Mouse (Mus musculus): Measurements from ENCODE around the gene Cubn. TPM values are rescaled to one million over a fixed set of nuclear protein-coding genes. Genes with fewer than 3 reads are reported as not detected.

Cubn gene
- total and polyA plus RNA-seq, 3 experiments, result 0.03 TPM; not detected in 2

DNA sequence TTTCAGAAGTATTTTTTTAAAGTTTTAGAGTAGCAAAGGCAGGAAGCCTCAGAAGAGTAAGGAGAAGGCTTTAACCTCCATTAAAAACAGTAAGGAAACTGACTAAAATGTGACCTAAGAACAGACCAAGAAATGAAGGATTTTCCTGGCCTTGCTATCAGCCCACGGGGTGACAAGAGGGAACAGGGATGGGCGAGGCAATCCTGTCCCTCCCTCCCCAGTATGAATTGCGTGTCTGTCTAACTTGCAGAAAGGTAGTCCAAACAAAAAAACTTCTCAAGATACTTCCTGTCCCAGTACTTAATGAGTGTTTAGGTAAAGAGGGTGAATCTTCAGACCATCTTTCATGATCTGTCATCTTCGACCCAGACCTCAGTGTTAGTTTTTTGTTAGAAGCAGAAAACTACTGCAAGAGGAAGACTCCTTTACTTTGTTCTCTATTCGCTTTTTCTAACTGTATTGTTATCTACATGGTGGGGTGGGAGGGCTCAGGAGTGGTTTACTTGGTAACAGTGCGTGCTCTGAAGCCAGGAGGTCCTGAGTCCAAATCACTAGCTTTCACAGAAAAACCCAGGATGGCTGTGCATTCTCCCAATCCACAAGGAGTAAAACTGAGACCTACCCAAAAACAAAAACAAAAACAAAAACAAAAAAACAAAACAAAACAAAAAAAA lies 47.2 kb upstream of the Cubn start (continued):
- no peak for TF ChIP-seq JUND (IDR thresholded peaks at IDR 0.05; ENCODE audit: low read depth, low read length)
- TF ChIP-seq CTCF (IDR thresholded peaks at IDR 0.05 in 2 of 3, conservative IDR thresholded peaks at IDR 0.05 in 1 of 3; ENCODE audit: control insufficient read depth in 1 of 3, insufficient read depth in 1 of 3, low read depth in 2 of 3, low read length in 3 of 3, poor library complexity in 1 of 3, severe bottlenecking in 1 of 3), result no peak
- TF ChIP-seq CHD2 (IDR thresholded peaks at IDR 0.05; ENCODE audit: low read length), result no peak
- TF ChIP-seq MYB (IDR thresholded peaks at IDR 0.05; ENCODE audit: low read depth, low read length), result no peak
- peak; percentile 36; the same call in 1 of the 2 replicates for TF ChIP-seq KAT2A (conservative IDR thresholded peaks at IDR 0.05; ENCODE audit: low read depth, low read length)
- no peak for TF ChIP-seq SMC3 (IDR thresholded peaks at IDR 0.05; ENCODE audit: low read depth, low read length)
- 0 out of 2 replicates have a peak, but pooled peaks have one; percentile 38 for TF ChIP-seq POLR2AphosphoS2 (IDR thresholded peaks at IDR 0.05; ENCODE audit: low read length)
- no peak for TF ChIP-seq CHD1 (IDR thresholded peaks at IDR 0.05; ENCODE audit: low read depth, low read length)
- TF ChIP-seq RCOR1 (IDR thresholded peaks at IDR 0.05; ENCODE audit: low read depth, low read length), result 0 out of 2 replicates have a peak, but pooled peaks have one; percentile 38
- TF ChIP-seq E2F4 (IDR thresholded peaks at IDR 0.05; ENCODE audit: borderline replicate concordance, low read depth, low read length), result no peak
- peak in 1 of 2 experiments; percentile 15; a peak in 1 of 4 replicates for TF ChIP-seq EP300 (IDR thresholded peaks at IDR 0.05; ENCODE audit: low read depth in 1 of 2, low read length in 2 of 2)
- 0 out of 2 replicates have a peak, but pooled peaks have one; percentile 24 for TF ChIP-seq ZNF384 (IDR thresholded peaks at IDR 0.05; ENCODE audit: low read depth, low read length)
- 0 out of 2 replicates have a peak, but pooled peaks have one; percentile 31 for TF ChIP-seq ZMIZ1 (IDR thresholded peaks at IDR 0.05; ENCODE audit: low read depth, low read length)
- TF ChIP-seq USF2 (IDR thresholded peaks at IDR 0.05; ENCODE audit: borderline replicate concordance in 1 of 2, insufficient read depth in 1 of 2, low read depth in 1 of 2, low read length in 2 of 2), result no peak
- TF ChIP-seq TBP (IDR thresholded peaks at IDR 0.05; ENCODE audit: low read depth, low read length), result peak; percentile 8; the same call in 1 of the 2 replicates
- TF ChIP-seq MYC (IDR thresholded peaks at IDR 0.05; ENCODE audit: low read depth, low read length), result 0 out of 2 replicates have a peak, but pooled peaks have one; percentile 42
- TF ChIP-seq TAL1 (IDR thresholded peaks at IDR 0.05; ENCODE audit: low read length), result no peak
- TF ChIP-seq POLR2AphosphoS5 (IDR thresholded peaks at IDR 0.05; ENCODE audit: borderline replicate concordance, low read depth, low read length), result no peak
- TF ChIP-seq TCF12 (IDR thresholded peaks at IDR 0.05; ENCODE audit: low read depth, low read length), result peak; percentile 43; the same call in 1 of the 2 replicates
- no peak for TF ChIP-seq MEF2A (IDR thresholded peaks at IDR 0.05; ENCODE audit: extremely low read depth, insufficient replicate concordance, low read depth, low read length, poor library complexity, severe bottlenecking)
- TF ChIP-seq MXI1 (IDR thresholded peaks at IDR 0.05; ENCODE audit: low read depth, low read length), result no peak

DNA sequence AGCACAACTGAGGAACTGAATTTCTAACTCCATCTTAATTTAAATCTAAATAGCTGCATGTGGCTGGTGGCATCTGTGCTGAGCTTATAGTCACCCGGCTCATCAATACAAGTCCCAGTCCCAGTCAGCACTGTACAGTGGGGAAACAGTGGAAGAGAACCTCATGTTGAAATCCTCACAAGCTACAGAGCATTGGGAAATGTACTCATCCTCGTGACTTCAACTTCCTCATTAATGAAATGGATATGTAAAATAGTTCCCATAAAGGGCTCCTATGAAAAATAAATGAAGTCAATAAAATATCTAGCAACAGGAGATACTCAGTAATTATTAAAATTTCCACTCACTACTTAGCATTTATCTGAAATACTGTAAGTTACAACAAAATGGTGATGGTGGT lies 46.6 kb upstream of the Cubn start:
- Histone ChIP-seq H3K27ac (ENCODE audit: control insufficient read depth, low read depth, low read length) (peak overlapping the region; percentile 93), H3K9me3 (replicated peaks; ENCODE audit: insufficient read depth, low read length) (no peaks in the 10 kb centered on the region), H3K9ac (ENCODE audit: control insufficient read depth, low read depth, low read length, poor library complexity, severe bottlenecking) (peak overlapping the region; percentile 41), H3K4me3 (ENCODE audit: control insufficient read depth in 1 of 2, insufficient read depth in 1 of 2, low read depth in 2 of 2, low read length in 2 of 2) (peak overlapping the region; percentile 5 to 47; a peak in 3 of 4 replicates), H3K36me3 (ENCODE audit: control insufficient read depth in 1 of 2, insufficient read depth in 2 of 2, low read length in 2 of 2) (peaks cover 0 to 38% of the 10 kb centered on the region in 2 experiments; a peak in 2 of 4 replicates), H3K4me1 (ENCODE audit: control insufficient read depth in 1 of 2, insufficient read depth in 2 of 2, low read length in 2 of 2) (peaks cover 24 to 32% of the 10 kb centered on the region in 2 experiments), H3K79me2 (ENCODE audit: control insufficient read depth, insufficient read depth, low read length, poor library complexity) (peaks cover 6% of the 10 kb centered on the region), H3K27me3 (ENCODE audit: control insufficient read depth in 1 of 2, insufficient read depth in 2 of 2, low read length in 2 of 2) (no peaks in the 10 kb centered on the region)
- DNase-seq (ENCODE audit: low read depth, low spot score), result peak; percentile 72
- TF ChIP-seq TBP (IDR thresholded peaks at IDR 0.05; ENCODE audit: low read depth, low read length) (no peak), MYB (IDR thresholded peaks at IDR 0.05; ENCODE audit: low read depth, low read length) (no peak), KAT2A (conservative IDR thresholded peaks at IDR 0.05; ENCODE audit: low read depth, low read length) (no peak; the same call in 1 of the 2 replicates), GABPA (IDR thresholded peaks at IDR 0.05; ENCODE audit: low read depth, low read length) (no peak), JUND (IDR thresholded peaks at IDR 0.05; ENCODE audit: low read depth, low read length) (no peak), MYC (IDR thresholded peaks at IDR 0.05; ENCODE audit: low read depth, low read length) (peak; percentile 51; the same call in 1 of the 2 replicates), CHD2 (IDR thresholded peaks at IDR 0.05; ENCODE audit: low read length) (no peak), BHLHE40 (IDR thresholded peaks at IDR 0.05; ENCODE audit: borderline replicate concordance, low read depth, low read length) (no peak), MAZ (IDR thresholded peaks at IDR 0.05; ENCODE audit: low read depth, low read length) (no peak), MAFK (IDR thresholded peaks at IDR 0.05; ENCODE audit: borderline replicate concordance, low read depth, low read length) (no peak), TAL1 (IDR thresholded peaks at IDR 0.05; ENCODE audit: low read length) (no peak), RCOR1 (IDR thresholded peaks at IDR 0.05; ENCODE audit: low read depth, low read length) (no peak), NRF1 (IDR thresholded peaks at IDR 0.05; ENCODE audit: insufficient read depth, low read depth, low read length, poor library complexity, severe bottlenecking) (no peak), E2F4 (IDR thresholded peaks at IDR 0.05; ENCODE audit: borderline replicate concordance, low read depth, low read length) (no peak), HCFC1 (IDR thresholded peaks at IDR 0.05; ENCODE audit: low read depth, low read length) (no peak), CTCF (IDR thresholded peaks at IDR 0.05 in 2 of 3, conservative IDR thresholded peaks at IDR 0.05 in 1 of 3; ENCODE audit: control insufficient read depth in 1 of 3, insufficient read depth in 1 of 3, low read depth in 2 of 3, low read length in 3 of 3, poor library complexity in 1 of 3, severe bottlenecking in 1 of 3) (no peak), ZMIZ1 (IDR thresholded peaks at IDR 0.05; ENCODE audit: low read depth, low read length) (0 out of 2 replicates have a peak, but pooled peaks have one; percentile 25), UBTF (IDR thresholded peaks at IDR 0.05; ENCODE audit: borderline replicate concordance, insufficient read depth, low read depth, low read length) (no peak), MXI1 (IDR thresholded peaks at IDR 0.05; ENCODE audit: low read depth, low read length) (peak; percentile 46; the same call in 1 of the 2 replicates), ZKSCAN1 (IDR thresholded peaks at IDR 0.05; ENCODE audit: low read depth, low read length) (no peak)
